In genomic region chr3:135597014-135597413, GRCm38 (mm10) we compare ENCODE assay signal across 8 mouse cellular contexts.
DNase-seq lines count a peak whose midpoint lies in the region; ATAC-seq and TF ChIP-seq lines count a peak whose summit lies in the region.

No protein-coding gene starts in this region.

- no peaks in the 10 kb centered on the region for H3K9me3 ChIP-seq in forebrain, embryonic 10.5 days
- H3K9me3 ChIP-seq in forebrain, embryonic 13.5 days (replicated peaks): no peaks in the 10 kb centered on the region
- no peaks in the 10 kb centered on the region for H3K9me3 ChIP-seq in liver, embryonic 16.5 days (replicated peaks; ENCODE audit: control insufficient read depth, low read length)

- H3K4me1 ChIP-seq in forebrain, embryonic 10.5 days: peaks cover 8% of the 10 kb centered on the region
- no peaks in the 10 kb centered on the region for H3K4me1 ChIP-seq in forebrain, embryonic 13.5 days
- H3K4me1 ChIP-seq in spleen, adult 2 months (ENCODE audit: control insufficient read depth, insufficient read depth, insufficient read length): peaks cover 14% of the 10 kb centered on the region; the same call in 1 of the 2 replicates
- peaks cover 3% of the 10 kb centered on the region; the same call in 1 of the 2 replicates for H3K4me1 ChIP-seq in liver, embryonic 16.5 days (ENCODE audit: control insufficient read depth, low read depth, low read length)

- peaks cover 49% of the 10 kb centered on the region for H3K36me3 ChIP-seq in forebrain, embryonic 10.5 days (replicated peaks)
- peaks cover 37% of the 10 kb centered on the region for H3K36me3 ChIP-seq in forebrain, embryonic 13.5 days (ENCODE audit: poor library complexity, severe bottlenecking)
- H3K36me3 ChIP-seq in spleen, adult 2 months (ENCODE audit: control insufficient read depth, insufficient read depth, low read length): peaks cover 40% of the 10 kb centered on the region
- peaks cover 11% of the 10 kb centered on the region for H3K36me3 ChIP-seq in liver, embryonic 16.5 days (ENCODE audit: control insufficient read depth, insufficient read depth)

- no peak for TF ChIP-seq POLR2A in spleen, adult 2 months (IDR thresholded peaks at IDR 0.05; ENCODE audit: low read depth, low read length)

- H3K27me3 ChIP-seq in forebrain, embryonic 10.5 days (ENCODE audit: poor library complexity, severe bottlenecking): no peaks in the 10 kb centered on the region
- H3K27me3 ChIP-seq in forebrain, embryonic 13.5 days: no peaks in the 10 kb centered on the region
- no peaks in the 10 kb centered on the region for H3K27me3 ChIP-seq in spleen, adult 2 months (ENCODE audit: control insufficient read depth, insufficient read depth, low read length)
- H3K27me3 ChIP-seq in liver, embryonic 16.5 days (ENCODE audit: control insufficient read depth, insufficient read depth, low read depth, low read length): no peaks in the 10 kb centered on the region

- no peak overlapping the region for H3K9ac ChIP-seq in forebrain, embryonic 13.5 days
- no peak overlapping the region for H3K9ac ChIP-seq in liver, embryonic 16.5 days (ENCODE audit: low read depth, low read length)

- WGBS in forebrain, embryonic 10.5 days: 44% methylated on average over 4 of the region's 4 CpGs
- WGBS in forebrain, embryonic 13.5 days: 46% methylated on average over 4 of the region's 4 CpGs
- WGBS in spleen, adult 2 months: 59% methylated on average over 4 of the region's 4 CpGs
- WGBS in liver, embryonic 16.5 days (ENCODE audit: insufficient replicate concordance): 46% methylated on average over 4 of the region's 4 CpGs

- no peak overlapping the region for H3K4me3 ChIP-seq in forebrain, embryonic 10.5 days
- no peak overlapping the region for H3K4me3 ChIP-seq in forebrain, embryonic 13.5 days
- no peak overlapping the region for H3K4me3 ChIP-seq in spleen, adult 2 months (ENCODE audit: extremely low read depth, insufficient read depth, insufficient read length)
- no peak overlapping the region for H3K4me3 ChIP-seq in liver, embryonic 16.5 days (ENCODE audit: low read depth, low read length)

- peak overlapping the region; percentile 68; the same call in 1 of the 2 replicates for H3K27ac ChIP-seq in forebrain, embryonic 10.5 days
- H3K27ac ChIP-seq in forebrain, embryonic 13.5 days: no peak overlapping the region
- peak overlapping the region; percentile 10 for H3K27ac ChIP-seq in spleen, adult 2 months (ENCODE audit: insufficient read depth, low read length)
- H3K27ac ChIP-seq in liver, embryonic 16.5 days (ENCODE audit: low read length): no peak overlapping the region

- no peak for ATAC-seq in forebrain, embryonic 13.5 days
- ATAC-seq in liver, embryonic 16.5 days (ENCODE audit: low read depth): 0 out of 2 replicates have a peak, but pooled peaks have one; percentile 17

- DNase-seq in forebrain, embryonic 10.5 days (ENCODE audit: extremely low spot score, low spot score): no peak
- no peak for DNase-seq in spleen, adult 2 months (ENCODE audit: low read depth in 1 of 2, low spot score in 2 of 2)
- no peak for DNase-seq in spleen, postnatal 36 days (ENCODE audit: low spot score in 2 of 2)
- DNase-seq in cerebellum, postnatal 4 days (ENCODE audit: low spot score in 2 of 2): no peak
- no peak for DNase-seq in spleen, postnatal 14 days (ENCODE audit: low spot score in 2 of 2)
- no peak for DNase-seq in MN1 (ENCODE audit: low spot score)

- H3K4me2 ChIP-seq in forebrain, embryonic 13.5 days: no peak overlapping the region
- no peak overlapping the region for H3K4me2 ChIP-seq in liver, embryonic 16.5 days (ENCODE audit: low read depth, low read length)

- no peak for TF ChIP-seq CTCF in spleen, adult 2 months (IDR thresholded peaks at IDR 0.05; ENCODE audit: extremely low read depth, insufficient read depth, insufficient read length, insufficient replicate concordance)

Comparison
In these comparisons a context has a peak if more than half of its experiments do, and no peak if none do; other contexts are left out.
1. H3K27ac ChIP-seq: peak in forebrain, embryonic 10.5 days (single experiment) and spleen, adult 2 months (single experiment); none in forebrain, embryonic 13.5 days (single experiment) and liver, embryonic 16.5 days (single experiment).